Mouse (Mus musculus): ENCODE measurements at regions not wholly inside any gene's neighbourhood (a gene's known extent, or its start where the extent isn't known, plus 50 kb on each side); places are given as distances from the start of the nearest gene placed in this dataset.

DNA sequence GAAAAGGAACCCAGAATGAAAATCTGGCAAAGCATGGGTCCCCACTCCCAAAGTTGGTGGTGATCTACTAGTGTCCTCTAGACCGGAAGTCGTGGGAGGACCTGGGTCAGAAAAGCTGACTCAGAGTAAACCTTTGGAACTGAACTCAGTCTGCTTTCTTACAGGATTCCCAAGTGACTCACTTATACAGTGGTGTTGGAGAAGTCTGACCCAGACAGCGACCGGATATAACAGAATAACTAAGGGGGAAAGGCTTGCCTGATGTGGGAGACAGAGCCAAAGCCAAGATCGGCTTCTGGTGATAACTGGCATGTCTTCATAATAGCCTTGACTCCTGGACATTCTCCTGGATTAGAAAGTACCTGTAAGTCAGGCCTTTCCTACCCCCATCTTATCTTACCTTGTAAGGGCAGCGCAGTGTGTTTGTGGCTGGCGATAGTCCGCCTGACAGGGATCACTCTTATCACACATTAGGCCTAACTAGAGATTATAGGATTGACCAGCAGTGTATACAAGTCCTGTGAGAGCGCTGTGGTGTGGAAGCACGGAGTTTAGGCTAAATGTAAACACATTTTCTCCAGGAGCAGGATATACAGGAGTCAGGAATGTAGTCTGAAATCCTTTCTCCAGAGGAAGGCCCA, 150.4 kb downstream of the Gm19410 start:
- TF ChIP-seq CTCF (IDR thresholded peaks at IDR 0.05; ENCODE audit: low read depth, low read length) (no peak), POLR2A (IDR thresholded peaks at IDR 0.05; ENCODE audit: extremely low read depth, insufficient read depth, low read length) (no peak)
